13 mouse cellular contexts compared by ENCODE assay signal in genomic region chr2:165740982-165741381, GRCm38 (mm10).
DNase-seq lines count a peak whose midpoint lies in the region; ATAC-seq lines count a peak whose summit lies in the region.
"Had no signal": no experiment of that assay in that cellular context is flagged by ENCODE, and none has a peak within 500 bp of the region (broad histone marks: within the 10 kb centered on the region; RNA-seq: fewer than 3 reads in every experiment).

No protein-coding gene starts in this region.

- peak overlapping the region; percentile 29; the same call in 1 of the 2 replicates for H3K4me3 ChIP-seq in kidney, embryonic 14.5 days (ENCODE audit: low read length)
- no peak overlapping the region for H3K4me3 ChIP-seq in embryonic facial prominence, embryonic 10.5 days
- no peak overlapping the region for H3K4me3 ChIP-seq in limb, embryonic 12.5 days (replicated peaks)
- H3K4me3 ChIP-seq: myocyte had no signal

- H3K4me2 ChIP-seq in kidney, embryonic 14.5 days (replicated peaks; ENCODE audit: low read depth, low read length) = peak overlapping the region; percentile 12
- H3K4me2 ChIP-seq in limb, embryonic 12.5 days = no peak overlapping the region

- H3K27ac ChIP-seq in kidney, embryonic 14.5 days (ENCODE audit: low read depth, low read length) = peak overlapping the region; percentile 77; the same call in 1 of the 2 replicates
- peak overlapping the region; percentile 78 for H3K27ac ChIP-seq in embryonic facial prominence, embryonic 10.5 days (replicated peaks)
- 0 out of 2 replicates have a peak overlapping the region, but pooled peaks have one; percentile 0 for H3K27ac ChIP-seq in limb, embryonic 12.5 days

- H3K4me1 ChIP-seq in kidney, embryonic 14.5 days (ENCODE audit: control insufficient read depth, insufficient read depth, low read length) = peaks cover 12% of the 10 kb centered on the region
- peaks cover 66% of the 10 kb centered on the region for H3K4me1 ChIP-seq in embryonic facial prominence, embryonic 10.5 days
- peaks cover 23% of the 10 kb centered on the region for H3K4me1 ChIP-seq in limb, embryonic 12.5 days (replicated peaks)

- no peak overlapping the region for H3K9ac ChIP-seq in kidney, embryonic 14.5 days (ENCODE audit: low read depth, low read length)
- no peak overlapping the region for H3K9ac ChIP-seq in limb, embryonic 12.5 days (replicated peaks)

- DNase-seq in kidney, adult 9 months = no peak
- DNase-seq in A20 (ENCODE audit: low read depth, low spot score) = peak; percentile 14
- peak; percentile 73 for DNase-seq in embryonic facial prominence, embryonic 10.5 days (ENCODE audit: low spot score)
- no peak for DNase-seq in ovary, postnatal 14 days (ENCODE audit: low spot score)
- DNase-seq in right cerebral cortex, adult 18-20 months = no peak
- DNase-seq in thymus, postnatal 4 days = no peak
- DNase-seq: heart, adult 11 months; heart, postnatal 4 days; lung, adult 2 months; thymus, postnatal 14 days had no signal

- ATAC-seq in kidney, embryonic 14.5 days (ENCODE audit: low FRiP score, low TSS enrichment) = peak; percentile 41; the same call in 1 of the 2 replicates
- ATAC-seq in limb, embryonic 12.5 days (ENCODE audit: insufficient number of reproducible peaks, insufficient read depth, low FRiP score, low TSS enrichment, low read depth) = peak; percentile 63

- H3K36me3 ChIP-seq in kidney, embryonic 14.5 days (ENCODE audit: control insufficient read depth, insufficient read depth, low read length) = no peaks in the 10 kb centered on the region; the same call in 1 of the 2 replicates
- peaks cover 16% of the 10 kb centered on the region for H3K36me3 ChIP-seq in embryonic facial prominence, embryonic 10.5 days (replicated peaks)
- no peaks in the 10 kb centered on the region for H3K36me3 ChIP-seq in limb, embryonic 12.5 days

- no peaks in the 10 kb centered on the region for H3K27me3 ChIP-seq in kidney, embryonic 14.5 days (ENCODE audit: control insufficient read depth, insufficient read depth, low read length)
- peaks cover 34% of the 10 kb centered on the region for H3K27me3 ChIP-seq in embryonic facial prominence, embryonic 10.5 days (replicated peaks; ENCODE audit: low read depth, poor library complexity, severe bottlenecking)
- H3K27me3 ChIP-seq in limb, embryonic 12.5 days = peaks cover 22% of the 10 kb centered on the region; the same call in 1 of the 2 replicates

- WGBS in kidney, embryonic 14.5 days = 5% methylated on average over 9 of the region's 9 CpGs
- WGBS in embryonic facial prominence, embryonic 10.5 days = 8% methylated on average over 9 of the region's 9 CpGs
- WGBS in limb, embryonic 12.5 days = 2% methylated on average over 9 of the region's 9 CpGs

- no peaks in the 10 kb centered on the region for H3K9me3 ChIP-seq in kidney, embryonic 14.5 days (ENCODE audit: control insufficient read depth, low read length)
- H3K9me3 ChIP-seq in embryonic facial prominence, embryonic 10.5 days = no peaks in the 10 kb centered on the region
- H3K9me3 ChIP-seq in limb, embryonic 12.5 days = no peaks in the 10 kb centered on the region

Comparison
In these comparisons a context has a peak if more than half of its experiments do, and no peak if none do; other contexts are left out.
1. H3K27ac ChIP-seq: peak in every context shown above with its lines; median percentile 78 in embryonic facial prominence, embryonic 10.5 days; 77 in kidney, embryonic 14.5 days; 0 in limb, embryonic 12.5 days.
2. DNase-seq: peak in A20 (single experiment) and embryonic facial prominence, embryonic 10.5 days (single experiment); none in kidney, adult 9 months (single experiment), ovary, postnatal 14 days (single experiment), right cerebral cortex, adult 18-20 months (single experiment) and thymus, postnatal 4 days (single experiment).